Mouse (Mus musculus): ENCODE data around the gene Mpig6b.

- TF ChIP-seq POLR2A (IDR thresholded peaks at IDR 0.05; ENCODE audit: low read depth, low read length): peak; percentile 46
- TF ChIP-seq CTCF (conservative IDR thresholded peaks at IDR 0.05; ENCODE audit: insufficient read depth, insufficient read length, low read depth, low read length): peak; percentile 69
Measured at GRCm38 (mm10) chr17:35077786-35078233, 11.8 kb upstream of the Mpig6b start, which contains the start of gene Ly6g6d.
